Mouse (Mus musculus) embryonic fibroblast, embryonic 13.5 days (primary cell): Measurements from ENCODE around the gene Nthl1.

ENCODE experiments used
- CTCF ChIP-seq: IDR thresholded peaks from 2 replicates; pipeline ENCODE4 v1.5.1; 2011; ENCODE audit warnings: mild to moderate bottlenecking, control low read depth, low read length, moderate library complexity, borderline replicate concordance; ENCODE audit not compliant: insufficient read depth
- POLR2A ChIP-seq: IDR thresholded peaks from 2 replicates; pipeline ENCODE4 v1.6.1; 2011; ENCODE audit warnings: low read depth, mild to moderate bottlenecking, control low read depth, low read length, moderate library complexity

GRCm38 (mm10) chr17:24649581-24650069 lies 17.1 kb downstream of the Nthl1 start:
- TF ChIP-seq POLR2A (no peak), CTCF (no peak)
